ENCODE assay signal across 15 mouse cellular contexts in genomic region chr4:126295937-126296336, GRCm38 (mm10). TPM values are rescaled to one million over a fixed set of nuclear protein-coding genes. Genes with fewer than 3 reads are reported as not detected.
DNase-seq lines count a peak whose midpoint lies in the region; ATAC-seq and TF ChIP-seq lines count a peak whose summit lies in the region.
"Had no signal": no experiment of that assay in that cellular context is flagged by ENCODE, and none has a peak within 500 bp of the region (broad histone marks: within the 10 kb centered on the region; RNA-seq: fewer than 3 reads in every experiment).

No protein-coding gene starts in this region.

- no peak for TF ChIP-seq CTCF in MEL (IDR thresholded peaks at IDR 0.05 in 2 of 3, conservative IDR thresholded peaks at IDR 0.05 in 1 of 3; ENCODE audit: control insufficient read depth in 1 of 3, insufficient read depth in 1 of 3, low read depth in 2 of 3, low read length in 3 of 3, poor library complexity in 1 of 3, severe bottlenecking in 1 of 3)
- no peak for TF ChIP-seq CTCF in forebrain, postnatal 0 days (IDR thresholded peaks at IDR 0.05; ENCODE audit: low read depth)

- H3K36me3 ChIP-seq in forebrain, embryonic 13.5 days (ENCODE audit: poor library complexity, severe bottlenecking), result no peaks in the 10 kb centered on the region
- H3K36me3 ChIP-seq in forebrain, embryonic 12.5 days (replicated peaks), result no peaks in the 10 kb centered on the region
- H3K36me3 ChIP-seq in kidney, embryonic 15.5 days, result no peaks in the 10 kb centered on the region
- no peaks in the 10 kb centered on the region for H3K36me3 ChIP-seq in MEL (ENCODE audit: control insufficient read depth in 1 of 2, insufficient read depth in 2 of 2, low read length in 2 of 2)
- 0 out of 2 replicates have a peak, but pooled peaks cover 9% of the 10 kb centered on the region for H3K36me3 ChIP-seq in limb, embryonic 13.5 days
- no peaks in the 10 kb centered on the region for H3K36me3 ChIP-seq in forebrain, postnatal 0 days (ENCODE audit: insufficient read depth)
- H3K36me3 ChIP-seq: embryonic facial prominence, embryonic 12.5 days; heart, embryonic 12.5 days had no signal

- no peaks in the 10 kb centered on the region for H3K79me2 ChIP-seq in MEL (ENCODE audit: control insufficient read depth, insufficient read depth, low read length, poor library complexity)

- no peak for DNase-seq in kidney, postnatal 25 days
- no peak for DNase-seq in MEL (ENCODE audit: low read depth, low spot score)
- DNase-seq in right cerebral cortex, postnatal 14 days, result no peak
- no peak for DNase-seq in forebrain, postnatal 0 days
- DNase-seq: adrenal gland, adult 8-10 months; heart, postnatal 4 days; midbrain, embryonic 14.5 days; spleen, adult 18-20 months had no signal

- ATAC-seq in forebrain, embryonic 13.5 days, result no peak
- no peak for ATAC-seq in forebrain, embryonic 12.5 days (ENCODE audit: low FRiP score)
- no peak for ATAC-seq in kidney, embryonic 15.5 days (replicated peaks; ENCODE audit: low FRiP score)
- ATAC-seq in limb, embryonic 13.5 days (ENCODE audit: low FRiP score, low read depth), result no peak
- ATAC-seq in forebrain, postnatal 0 days, result no peak

- peaks cover 15% of the 10 kb centered on the region for H3K4me1 ChIP-seq in forebrain, embryonic 13.5 days
- peaks cover 19% of the 10 kb centered on the region for H3K4me1 ChIP-seq in forebrain, embryonic 12.5 days
- peaks cover 28% of the 10 kb centered on the region for H3K4me1 ChIP-seq in kidney, embryonic 15.5 days
- H3K4me1 ChIP-seq in MEL (ENCODE audit: control insufficient read depth in 1 of 2, insufficient read depth in 2 of 2, low read length in 2 of 2), result no peaks in the 10 kb centered on the region
- H3K4me1 ChIP-seq in limb, embryonic 13.5 days, result peaks cover 48% of the 10 kb centered on the region
- peaks cover 8% of the 10 kb centered on the region; the same call in 1 of the 2 replicates for H3K4me1 ChIP-seq in forebrain, postnatal 0 days (ENCODE audit: insufficient read depth)

- H3K9me3 ChIP-seq in forebrain, embryonic 13.5 days (replicated peaks), result no peaks in the 10 kb centered on the region
- no peaks in the 10 kb centered on the region for H3K9me3 ChIP-seq in forebrain, embryonic 12.5 days
- no peaks in the 10 kb centered on the region for H3K9me3 ChIP-seq in kidney, embryonic 15.5 days (replicated peaks)
- no peaks in the 10 kb centered on the region for H3K9me3 ChIP-seq in MEL (replicated peaks; ENCODE audit: insufficient read depth, low read length)
- H3K9me3 ChIP-seq in limb, embryonic 13.5 days, result no peaks in the 10 kb centered on the region
- no peaks in the 10 kb centered on the region for H3K9me3 ChIP-seq in forebrain, postnatal 0 days (ENCODE audit: low read length)
- H3K9me3 ChIP-seq: embryonic facial prominence, embryonic 12.5 days; heart, embryonic 12.5 days had no signal

- no peak for TF ChIP-seq RAD21 in MEL (IDR thresholded peaks at IDR 0.05; ENCODE audit: low read depth, low read length)

- H3K27me3 ChIP-seq in forebrain, embryonic 13.5 days, result peaks cover 71% of the 10 kb centered on the region
- peaks cover 78% of the 10 kb centered on the region for H3K27me3 ChIP-seq in forebrain, embryonic 12.5 days
- peaks cover 58% of the 10 kb centered on the region for H3K27me3 ChIP-seq in kidney, embryonic 15.5 days
- no peaks in the 10 kb centered on the region for H3K27me3 ChIP-seq in MEL (ENCODE audit: control insufficient read depth in 1 of 2, insufficient read depth in 2 of 2, low read length in 2 of 2)
- peaks cover 36% of the 10 kb centered on the region for H3K27me3 ChIP-seq in limb, embryonic 13.5 days
- peaks cover 28% of the 10 kb centered on the region; the same call in 1 of the 2 replicates for H3K27me3 ChIP-seq in forebrain, postnatal 0 days (ENCODE audit: insufficient read depth, low read length)

- no peak for TF ChIP-seq POLR2A in MEL (IDR thresholded peaks at IDR 0.05; ENCODE audit: control insufficient read depth in 1 of 2, insufficient read depth in 1 of 2, low read depth in 1 of 2, low read length in 2 of 2, poor library complexity in 1 of 2)

- 34% methylated on average over 4 of the region's 4 CpGs for WGBS in forebrain, embryonic 13.5 days
- WGBS in forebrain, embryonic 12.5 days, result 35% methylated on average over 4 of the region's 4 CpGs
- 46% methylated on average over 4 of the region's 4 CpGs for WGBS in kidney, embryonic 15.5 days
- WGBS in limb, embryonic 13.5 days, result 45% methylated on average over 4 of the region's 4 CpGs
- 42% methylated on average over 4 of the region's 4 CpGs for WGBS in forebrain, postnatal 0 days

- TF ChIP-seq EP300 in MEL (IDR thresholded peaks at IDR 0.05; ENCODE audit: low read depth in 1 of 2, low read length in 2 of 2), result no peak

- H3K4me3 ChIP-seq in forebrain, embryonic 13.5 days, result no peak overlapping the region
- H3K4me3 ChIP-seq in forebrain, embryonic 12.5 days (replicated peaks), result no peak overlapping the region
- H3K4me3 ChIP-seq in kidney, embryonic 15.5 days (replicated peaks), result no peak overlapping the region
- no peak overlapping the region for H3K4me3 ChIP-seq in MEL (ENCODE audit: control insufficient read depth in 1 of 2, insufficient read depth in 1 of 2, low read depth in 2 of 2, low read length in 2 of 2)
- no peak overlapping the region for H3K4me3 ChIP-seq in limb, embryonic 13.5 days
- no peak overlapping the region for H3K4me3 ChIP-seq in forebrain, postnatal 0 days (ENCODE audit: low read depth, low read length)

- H3K4me2 ChIP-seq in forebrain, embryonic 13.5 days, result peak overlapping the region; percentile 66; the same call in 1 of the 2 replicates
- H3K4me2 ChIP-seq in forebrain, embryonic 12.5 days, result no peak overlapping the region
- peak overlapping the region; percentile 60; the same call in 1 of the 2 replicates for H3K4me2 ChIP-seq in kidney, embryonic 15.5 days
- H3K4me2 ChIP-seq in limb, embryonic 13.5 days (replicated peaks), result peak overlapping the region; percentile 72
- H3K4me2 ChIP-seq in forebrain, postnatal 0 days (ENCODE audit: low read depth), result no peak overlapping the region

- no peak overlapping the region for H3K27ac ChIP-seq in forebrain, embryonic 13.5 days
- H3K27ac ChIP-seq in forebrain, embryonic 12.5 days, result no peak overlapping the region
- H3K27ac ChIP-seq in kidney, embryonic 15.5 days, result no peak overlapping the region
- no peak overlapping the region for H3K27ac ChIP-seq in MEL (ENCODE audit: control insufficient read depth, low read depth, low read length)
- no peak overlapping the region for H3K27ac ChIP-seq in limb, embryonic 13.5 days
- no peak overlapping the region for H3K27ac ChIP-seq in forebrain, postnatal 0 days (ENCODE audit: low read depth, low read length)
- H3K27ac ChIP-seq: kidney, postnatal 0 days had no signal

- no peak overlapping the region for H3K9ac ChIP-seq in forebrain, embryonic 13.5 days
- H3K9ac ChIP-seq in forebrain, embryonic 12.5 days, result no peak overlapping the region
- H3K9ac ChIP-seq in kidney, embryonic 15.5 days, result 0 out of 2 replicates have a peak overlapping the region, but pooled peaks have one; percentile 47
- H3K9ac ChIP-seq in MEL (ENCODE audit: control insufficient read depth, low read depth, low read length, poor library complexity, severe bottlenecking), result no peak overlapping the region
- no peak overlapping the region for H3K9ac ChIP-seq in limb, embryonic 13.5 days
- H3K9ac ChIP-seq in forebrain, postnatal 0 days, result no peak overlapping the region

RNA-seq across cellular contexts. Expression of gene Col8a2, which starts 9.3 kb away (rescaled TPM):
- polyA plus RNA-seq in forebrain, embryonic 13.5 days (2015; fragmentation: Nextera tagmentation; extraction: Ambion mirVana), result 0.96 and 1.4 TPM in 2 replicates
- 16.0 and 22.6 TPM in 2 replicates for polyA plus RNA-seq in forebrain, embryonic 12.5 days (2016; fragmentation: Nextera tagmentation; extraction: Ambion mirVana)
- polyA plus RNA-seq in kidney, embryonic 15.5 days (2015; fragmentation: Nextera tagmentation; extraction: Ambion mirVana), result 10.6 and 15.2 TPM in 2 replicates
- total RNA-seq in MEL (2012; rRNA removed), result not detected in 2 replicates
- polyA plus RNA-seq in MEL (2012; ENCODE audit: insufficient read depth in 1 of 2, insufficient read length in 2 of 2, low read depth in 1 of 2, low replicate concordance in 2 of 2, missing spikeins in 1 of 2), result not detected
- 39.8 and 42.7 TPM in 2 replicates for polyA plus RNA-seq in limb, embryonic 13.5 days (2015; fragmentation: Nextera tagmentation; extraction: Ambion mirVana)
- 6.5 and 11.6 TPM in 2 replicates for total RNA-seq in forebrain, postnatal 0 days (2014; rRNA removed)
- 2.5 and 3.0 TPM in 2 replicates for polyA plus RNA-seq in forebrain, postnatal 0 days (2015; fragmentation: Nextera tagmentation; extraction: Ambion mirVana)

RNA-seq across cellular contexts. Expression of gene Adprhl2, which starts 25.6 kb away (rescaled TPM):
- 70.9 and 81.6 TPM in 2 replicates for polyA plus RNA-seq in forebrain, embryonic 13.5 days (2015; fragmentation: Nextera tagmentation; extraction: Ambion mirVana)
- 68.5 and 72.4 TPM in 2 replicates for polyA plus RNA-seq in forebrain, embryonic 12.5 days (2016; fragmentation: Nextera tagmentation; extraction: Ambion mirVana)
- polyA plus RNA-seq in kidney, embryonic 15.5 days (2015; fragmentation: Nextera tagmentation; extraction: Ambion mirVana), result 74.4 and 81.1 TPM in 2 replicates
- total RNA-seq in MEL (2012; rRNA removed), result 53.2 and 62.0 TPM in 2 replicates
- polyA plus RNA-seq in MEL (2012; ENCODE audit: insufficient read depth in 1 of 2, insufficient read length in 2 of 2, low read depth in 1 of 2, low replicate concordance in 2 of 2, missing spikeins in 1 of 2), result 10 to 100 TPM in 1 of 2 experiments, not detected in 1; 53.7 TPM
- polyA plus RNA-seq in limb, embryonic 13.5 days (2015; fragmentation: Nextera tagmentation; extraction: Ambion mirVana), result 88.6 and 91.5 TPM in 2 replicates
- total RNA-seq in forebrain, postnatal 0 days (2014; rRNA removed), result 72.1 and 74.8 TPM in 2 replicates
- polyA plus RNA-seq in forebrain, postnatal 0 days (2015; fragmentation: Nextera tagmentation; extraction: Ambion mirVana), result 77.8 and 83.3 TPM in 2 replicates

RNA-seq across cellular contexts. Expression of gene Tekt2, which starts 29.6 kb away (rescaled TPM):
- polyA plus RNA-seq in forebrain, embryonic 13.5 days (2015; fragmentation: Nextera tagmentation; extraction: Ambion mirVana), result 10.0 and 11.2 TPM in 2 replicates
- 7.7 and 10.8 TPM in 2 replicates for polyA plus RNA-seq in forebrain, embryonic 12.5 days (2016; fragmentation: Nextera tagmentation; extraction: Ambion mirVana)
- 4.7 and 4.9 TPM in 2 replicates for polyA plus RNA-seq in kidney, embryonic 15.5 days (2015; fragmentation: Nextera tagmentation; extraction: Ambion mirVana)
- total RNA-seq in MEL (2012; rRNA removed), result 0.20 TPM in 1 of 2 replicates, not detected in the other
- under 1 TPM in 1 of 2 experiments, not detected in 1; 0.25 TPM for polyA plus RNA-seq in MEL (2012; ENCODE audit: insufficient read depth in 1 of 2, insufficient read length in 2 of 2, low read depth in 1 of 2, low replicate concordance in 2 of 2, missing spikeins in 1 of 2)
- polyA plus RNA-seq in limb, embryonic 13.5 days (2015; fragmentation: Nextera tagmentation; extraction: Ambion mirVana), result 23.6 TPM in 2 replicates
- 2.1 and 3.4 TPM in 2 replicates for total RNA-seq in forebrain, postnatal 0 days (2014; rRNA removed)
- 9.7 and 16.3 TPM in 2 replicates for polyA plus RNA-seq in forebrain, postnatal 0 days (2015; fragmentation: Nextera tagmentation; extraction: Ambion mirVana)

RNA-seq across cellular contexts. Expression of gene Trappc3, which starts 33.8 kb away (rescaled TPM):
- polyA plus RNA-seq in forebrain, embryonic 13.5 days (2015; fragmentation: Nextera tagmentation; extraction: Ambion mirVana), result 141 and 143 TPM in 2 replicates
- 104 and 108 TPM in 2 replicates for polyA plus RNA-seq in forebrain, embryonic 12.5 days (2016; fragmentation: Nextera tagmentation; extraction: Ambion mirVana)
- polyA plus RNA-seq in kidney, embryonic 15.5 days (2015; fragmentation: Nextera tagmentation; extraction: Ambion mirVana), result 106 and 111 TPM in 2 replicates
- total RNA-seq in MEL (2012; rRNA removed), result 66.6 and 71.0 TPM in 2 replicates
- 10 to 100 TPM in 1 of 2 experiments, not detected in 1; 72.0 TPM for polyA plus RNA-seq in MEL (2012; ENCODE audit: insufficient read depth in 1 of 2, insufficient read length in 2 of 2, low read depth in 1 of 2, low replicate concordance in 2 of 2, missing spikeins in 1 of 2)
- 124 and 126 TPM in 2 replicates for polyA plus RNA-seq in limb, embryonic 13.5 days (2015; fragmentation: Nextera tagmentation; extraction: Ambion mirVana)
- 143 TPM in 2 replicates for total RNA-seq in forebrain, postnatal 0 days (2014; rRNA removed)
- polyA plus RNA-seq in forebrain, postnatal 0 days (2015; fragmentation: Nextera tagmentation; extraction: Ambion mirVana), result 199 and 202 TPM in 2 replicates

RNA-seq across cellular contexts. Expression of gene Map7d1, which starts 39.8 kb away (rescaled TPM):
- 53.5 and 58.2 TPM in 2 replicates for polyA plus RNA-seq in forebrain, embryonic 13.5 days (2015; fragmentation: Nextera tagmentation; extraction: Ambion mirVana)
- 104 and 105 TPM in 2 replicates for polyA plus RNA-seq in forebrain, embryonic 12.5 days (2016; fragmentation: Nextera tagmentation; extraction: Ambion mirVana)
- 39.6 and 40.7 TPM in 2 replicates for polyA plus RNA-seq in kidney, embryonic 15.5 days (2015; fragmentation: Nextera tagmentation; extraction: Ambion mirVana)
- 15.4 and 16.4 TPM in 2 replicates for total RNA-seq in MEL (2012; rRNA removed)
- polyA plus RNA-seq in MEL (2012; ENCODE audit: insufficient read depth in 1 of 2, insufficient read length in 2 of 2, low read depth in 1 of 2, low replicate concordance in 2 of 2, missing spikeins in 1 of 2), result 10 to 100 TPM in 1 of 2 experiments, not detected in 1; 58.2 TPM
- 46.5 and 49.9 TPM in 2 replicates for polyA plus RNA-seq in limb, embryonic 13.5 days (2015; fragmentation: Nextera tagmentation; extraction: Ambion mirVana)
- 105 and 115 TPM in 2 replicates for total RNA-seq in forebrain, postnatal 0 days (2014; rRNA removed)
- polyA plus RNA-seq in forebrain, postnatal 0 days (2015; fragmentation: Nextera tagmentation; extraction: Ambion mirVana), result 63.6 and 71.1 TPM in 2 replicates

Comparison
In these comparisons a context has a peak if more than half of its experiments do, and no peak if none do; other contexts are left out.
1. H3K4me2 ChIP-seq: peak in forebrain, embryonic 13.5 days (single experiment), kidney, embryonic 15.5 days (single experiment) and limb, embryonic 13.5 days (single experiment); none in forebrain, embryonic 12.5 days (single experiment) and forebrain, postnatal 0 days (single experiment).